Mouse (Mus musculus) hindbrain, embryonic 16.5 days (tissue): Measurements from ENCODE around the gene Nenf. TPM values are rescaled to one million over a fixed set of nuclear protein-coding genes. Genes with fewer than 3 reads are reported as not detected.

ENCODE experiments used
- ATAC-seq: fragments of 200-750 bp; cut with Nextera tagmentation; 2 replicates; pipeline ENCODE4 v1.8.0; 2017; ENCODE audit warnings: moderate TSS enrichment, moderate library complexity
- H3K27ac ChIP-seq: fragments of 300-500 bp; sonication (generic); 2 replicates; pipeline ENCODE4 v1.5.1; 2014; ENCODE audit warnings: low read depth, mild to moderate bottlenecking, control low read depth, low read length, moderate library complexity
- H3K27me3 ChIP-seq: fragments of 300-500 bp; sonication (generic); replicated peaks from 2 replicates; pipeline ENCODE4 v1.6.1; 2014; ENCODE audit warnings: low read length; ENCODE audit not compliant: control insufficient read depth, insufficient read depth
- H3K36me3 ChIP-seq: fragments of 300-500 bp; sonication (generic); 2 replicates; pipeline ENCODE4 v1.6.1; 2014; ENCODE audit warnings: mild to moderate bottlenecking, low read length, moderate library complexity, mixed read lengths; ENCODE audit not compliant: control insufficient read depth, insufficient read depth
- H3K4me1 ChIP-seq: fragments of 300-500 bp; sonication (generic); 2 replicates; pipeline ENCODE4 v1.6.1; 2014; ENCODE audit warnings: low read depth, low read length; ENCODE audit not compliant: control insufficient read depth, insufficient read depth
- H3K4me2 ChIP-seq: fragments of 300-500 bp; sonication (generic); 2 replicates; pipeline ENCODE4 v1.6.1; 2014; ENCODE audit warnings: mild to moderate bottlenecking, low read length, control low read depth, moderate library complexity
- H3K4me3 ChIP-seq: fragments of 300-500 bp; sonication (generic); 2 replicates; pipeline ENCODE4 v1.5.1; 2014; ENCODE audit warnings: mild to moderate bottlenecking, low read length, control low read depth, moderate library complexity
- H3K9ac ChIP-seq: fragments of 300-500 bp; sonication (generic); 2 replicates; pipeline ENCODE4 v1.6.1; 2014; ENCODE audit warnings: low read depth, mild to moderate bottlenecking, control low read depth, low read length, moderate library complexity
- H3K9me3 ChIP-seq: fragments of 300-500 bp; sonication (generic); 2 replicates; pipeline ENCODE4 v1.6.1; 2014; ENCODE audit warnings: mild to moderate bottlenecking, low read length, moderate library complexity; ENCODE audit not compliant: control insufficient read depth
- WGBS: fragments of 180-500 bp; shearing (Covaris S2); extraction: QIAGEN DNeasy Blood & Tissue Kit; methylation state at CpG from one replicate; pipeline ENCODE4 v1.1.7; 2014; 5-methylcytosine and 5-hydroxymethylcytosine counted together
- polyA plus RNA-seq: library from polyadenylated mRNA; unstranded; fragments of >200 nt; fragmentation: Nextera tagmentation; extraction: Ambion mirVana; gene quantifications from 2 replicates; pipeline ENCODE4 v1.2.1, GENCODE M21; 2015

Nenf gene
- polyA plus RNA-seq, 1 experiment from 2014 or later = 149 TPM

- 95% methylated on average over 1 of the region's 1 CpGs for WGBS
- no peaks in the 10 kb centered on the region for H3K36me3 ChIP-seq
- no peak overlapping the region for H3K4me3 ChIP-seq
- H3K27ac ChIP-seq = no peak overlapping the region
- H3K4me1 ChIP-seq = no peaks in the 10 kb centered on the region
- no peaks in the 10 kb centered on the region for H3K27me3 ChIP-seq
- no peak overlapping the region for H3K4me2 ChIP-seq
- no peak for ATAC-seq
- no peak overlapping the region for H3K9ac ChIP-seq
- H3K9me3 ChIP-seq = peaks cover 2% of the 10 kb centered on the region; the same call in 1 of the 2 replicates
Measured at GRCm38 (mm10) chr1:191282319-191282718, 35.7 kb downstream of the Nenf start.

DNA sequence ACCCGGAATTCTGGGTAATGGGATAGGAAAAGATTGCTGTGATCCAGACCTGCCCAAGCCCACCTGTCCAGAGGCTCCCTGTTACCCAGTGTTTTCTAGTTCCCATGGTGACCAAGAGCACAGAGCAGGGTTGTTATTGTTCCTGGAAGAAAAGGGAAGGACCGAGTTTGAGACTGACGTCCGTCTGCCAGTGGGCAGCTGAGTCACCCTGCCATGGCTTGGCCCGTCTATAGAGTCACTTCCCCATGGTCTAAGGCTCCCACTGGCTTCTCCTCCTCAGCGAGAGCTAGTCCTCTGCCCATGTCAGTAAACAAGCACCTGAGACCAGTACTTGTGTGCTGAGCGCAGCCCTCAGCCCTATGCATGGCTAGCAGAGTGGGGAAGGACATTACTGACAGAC, 36.8 kb downstream of the Nenf start:
- no peak for ATAC-seq
- no peak overlapping the region for H3K9ac ChIP-seq

DNA sequence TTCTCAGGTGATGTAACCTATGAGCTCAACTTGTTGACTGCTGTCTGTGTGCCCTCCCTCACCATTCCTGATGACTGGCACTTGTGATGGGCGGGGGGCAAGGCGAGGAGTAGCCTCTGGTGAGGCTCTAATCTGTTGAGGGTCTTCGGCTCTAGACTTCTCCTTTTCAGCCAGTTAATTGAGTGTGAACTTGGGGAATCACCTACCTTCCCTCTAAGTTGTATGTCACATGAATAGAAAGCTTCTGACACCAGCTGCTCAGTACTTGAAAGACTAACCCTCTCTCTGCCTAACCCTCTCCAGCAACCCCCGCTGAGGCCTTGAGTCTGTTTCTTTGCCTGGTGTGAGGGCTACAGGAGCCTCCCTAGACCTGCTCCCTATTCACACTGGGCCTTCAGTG, 39.7 kb downstream of the Nenf start:
- no peaks in the 10 kb centered on the region for H3K9me3 ChIP-seq
- no peak for ATAC-seq
- 82% methylated on average over 4 of the region's 4 CpGs for WGBS

More for the DNA sequence above, 36.8 kb downstream of the Nenf start:
- Histone ChIP-seq H3K9me3 (peaks cover 2% of the 10 kb centered on the region; the same call in 1 of the 2 replicates), H3K4me3 (no peak overlapping the region), H3K4me1 (no peaks in the 10 kb centered on the region), H3K4me2 (no peak overlapping the region), H3K36me3 (no peaks in the 10 kb centered on the region), H3K27ac (no peak overlapping the region), H3K27me3 (no peaks in the 10 kb centered on the region)
- 70% methylated on average over 7 of the region's 7 CpGs for WGBS

GRCm38 (mm10) chr1:191277549-191278059, 40.4 kb downstream of the Nenf start:
- Histone ChIP-seq H3K27ac (no peak overlapping the region), H3K9ac (no peak overlapping the region), H3K27me3 (no peaks in the 10 kb centered on the region), H3K9me3 (no peaks in the 10 kb centered on the region), H3K36me3 (no peaks in the 10 kb centered on the region), H3K4me2 (no peak overlapping the region), H3K4me3 (no peak overlapping the region), H3K4me1 (no peaks in the 10 kb centered on the region)
- 81% methylated on average over 14 of the region's 14 CpGs for WGBS
- ATAC-seq = no peak

More for the DNA sequence above, 39.7 kb downstream of the Nenf start:
- H3K4me1 ChIP-seq = no peaks in the 10 kb centered on the region
- no peak overlapping the region for H3K4me3 ChIP-seq
- no peaks in the 10 kb centered on the region for H3K27me3 ChIP-seq
- H3K27ac ChIP-seq = no peak overlapping the region
- no peak overlapping the region for H3K9ac ChIP-seq
- no peak overlapping the region for H3K4me2 ChIP-seq
- no peaks in the 10 kb centered on the region for H3K36me3 ChIP-seq

DNA sequence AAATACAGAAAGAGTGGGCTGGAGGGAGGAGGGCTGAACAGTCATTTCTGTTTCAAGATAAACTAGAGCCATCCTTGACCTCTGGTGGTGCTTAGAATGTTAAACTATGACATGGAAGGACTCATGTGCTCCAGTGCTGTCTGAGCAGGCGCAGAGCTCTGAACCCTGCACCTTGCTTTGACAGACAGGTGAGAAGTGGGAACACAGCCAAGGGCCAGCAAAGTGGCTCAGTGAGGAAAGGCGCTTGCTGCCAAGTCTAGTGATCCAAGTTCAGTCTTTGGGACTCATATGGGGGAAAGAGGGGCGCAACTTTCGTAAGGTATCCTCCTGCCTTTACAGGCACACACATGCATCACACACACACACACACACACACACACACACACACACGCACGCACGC, 41.8 kb downstream of the Nenf start:
- no peaks in the 10 kb centered on the region for H3K4me1 ChIP-seq
- H3K9me3 ChIP-seq = no peaks in the 10 kb centered on the region
- 92% methylated on average over 7 of the region's 7 CpGs for WGBS
- no peaks in the 10 kb centered on the region for H3K36me3 ChIP-seq
- no peak overlapping the region for H3K27ac ChIP-seq
- H3K9ac ChIP-seq = no peak overlapping the region
- H3K27me3 ChIP-seq = no peaks in the 10 kb centered on the region
- H3K4me3 ChIP-seq = no peak overlapping the region
- ATAC-seq = no peak
- no peak overlapping the region for H3K4me2 ChIP-seq

- peak; percentile 34; the same call in 1 of the 2 replicates for ATAC-seq
- no peak overlapping the region for H3K4me3 ChIP-seq
- H3K27ac ChIP-seq = no peak overlapping the region
- no peak overlapping the region for H3K4me2 ChIP-seq
- WGBS = 8% methylated on average over 12 of the region's 12 CpGs
- H3K9me3 ChIP-seq = no peaks in the 10 kb centered on the region
- H3K36me3 ChIP-seq = no peaks in the 10 kb centered on the region
- no peak overlapping the region for H3K9ac ChIP-seq
- no peaks in the 10 kb centered on the region for H3K27me3 ChIP-seq
- no peaks in the 10 kb centered on the region for H3K4me1 ChIP-seq
Measured at GRCm38 (mm10) chr1:191275527-191275926, 42.5 kb downstream of the Nenf start.

DNA sequence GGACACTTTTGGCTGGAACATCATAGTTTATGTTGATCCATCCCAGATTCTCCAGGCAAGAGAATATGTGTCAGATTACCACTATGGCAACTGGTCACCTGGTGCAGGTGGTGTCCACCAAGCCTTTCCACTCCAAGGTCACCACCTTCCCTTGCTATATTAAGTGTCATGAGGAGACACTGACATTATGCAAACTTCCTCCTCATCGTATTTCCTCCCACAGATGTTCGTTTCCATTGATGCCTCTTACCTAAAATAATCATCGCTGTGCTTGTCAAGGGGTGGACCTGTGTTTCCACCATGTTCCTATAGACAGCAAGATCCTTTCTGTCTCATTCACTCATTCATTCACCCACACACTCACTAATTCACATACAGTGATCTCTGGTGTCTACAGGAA, 45.3 kb downstream of the Nenf start:
- H3K9me3 ChIP-seq = no peaks in the 10 kb centered on the region
- ATAC-seq = no peak

DNA sequence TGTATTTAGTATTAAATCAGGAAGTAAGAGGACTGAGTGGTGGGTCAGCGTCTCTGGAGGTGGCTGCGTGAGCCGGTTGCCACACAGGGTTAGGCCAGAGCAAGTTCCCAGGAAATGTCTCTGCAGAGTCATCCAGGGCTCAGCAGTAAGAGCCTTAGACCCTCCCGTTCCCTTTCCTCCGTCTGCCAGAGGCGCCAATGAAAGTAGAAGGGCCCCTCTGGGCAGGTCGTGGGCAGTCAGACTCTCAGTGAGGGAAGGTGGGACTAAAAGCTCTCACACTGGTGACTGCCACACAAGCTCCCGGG, 48.4 kb downstream of the Nenf start:
- H3K4me3 ChIP-seq = no peak overlapping the region
- H3K36me3 ChIP-seq = no peaks in the 10 kb centered on the region
- no peak for ATAC-seq
- no peaks in the 10 kb centered on the region for H3K4me1 ChIP-seq
- no peak overlapping the region for H3K9ac ChIP-seq
- WGBS = 70% methylated on average over 8 of the region's 8 CpGs
- H3K4me2 ChIP-seq = no peak overlapping the region
- no peaks in the 10 kb centered on the region for H3K27me3 ChIP-seq
- H3K9me3 ChIP-seq = no peaks in the 10 kb centered on the region
- no peak overlapping the region for H3K27ac ChIP-seq

More for the DNA sequence above, 45.3 kb downstream of the Nenf start:
- Histone ChIP-seq H3K27ac (no peak overlapping the region), H3K4me2 (no peak overlapping the region), H3K36me3 (no peaks in the 10 kb centered on the region), H3K9ac (no peak overlapping the region), H3K4me1 (no peaks in the 10 kb centered on the region), H3K4me3 (no peak overlapping the region), H3K27me3 (no peaks in the 10 kb centered on the region)
- WGBS = 91% methylated on average over 3 of the region's 3 CpGs

DNA sequence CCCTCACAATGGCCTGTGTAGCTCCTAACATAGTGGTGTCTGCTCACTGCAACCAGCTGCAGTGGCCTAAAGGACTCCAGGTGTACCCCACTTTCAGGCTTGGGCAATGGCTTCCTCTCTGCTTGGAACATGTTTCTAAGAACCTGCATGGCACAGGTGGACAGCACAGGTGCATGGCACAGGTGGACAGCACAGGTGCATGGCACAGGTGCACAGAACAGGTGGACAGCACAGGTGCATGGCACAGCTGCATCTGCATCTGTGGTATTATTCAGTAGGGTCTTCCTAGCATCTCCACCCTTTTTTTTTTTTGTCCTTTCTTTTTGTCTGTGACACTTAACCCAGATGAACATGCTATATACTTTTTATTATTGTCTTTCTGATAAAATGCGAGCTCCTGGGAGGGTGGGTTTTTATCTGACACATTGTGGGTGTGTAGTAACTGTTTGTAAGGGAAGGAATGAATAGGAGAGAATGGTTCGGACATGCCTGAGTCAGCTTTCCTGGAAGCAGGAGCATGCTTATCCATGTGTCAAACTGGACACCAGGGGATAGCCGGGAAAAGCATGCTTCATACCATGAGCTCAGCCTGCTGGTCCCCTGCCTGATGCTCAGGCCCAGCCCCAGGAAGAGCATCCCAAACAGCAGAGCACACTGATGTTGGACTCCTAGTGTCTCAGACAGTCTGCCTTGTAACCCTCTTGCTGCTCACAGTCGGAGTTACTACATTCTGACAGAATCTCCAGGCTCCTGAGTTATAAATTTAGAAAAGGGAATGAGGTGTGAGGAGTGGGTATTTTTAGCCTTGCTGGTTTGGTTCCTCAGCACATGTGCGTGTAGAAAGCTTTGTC, 49.0 kb downstream of the Nenf start:
- no peak overlapping the region for H3K9ac ChIP-seq
- H3K4me2 ChIP-seq = no peak overlapping the region
- H3K4me1 ChIP-seq = no peaks in the 10 kb centered on the region
- H3K4me3 ChIP-seq = no peak overlapping the region
- ATAC-seq = no peak
- 80% methylated on average over 5 of the region's 5 CpGs for WGBS
- H3K27me3 ChIP-seq = no peaks in the 10 kb centered on the region
- no peaks in the 10 kb centered on the region for H3K36me3 ChIP-seq
- H3K27ac ChIP-seq = no peak overlapping the region
- no peaks in the 10 kb centered on the region for H3K9me3 ChIP-seq
